Mouse (Mus musculus): ENCODE measurements around the gene Lima1. TPM values are rescaled to one million over a fixed set of nuclear protein-coding genes. Genes with fewer than 3 reads are reported as not detected.

Lima1 gene
- polyA plus RNA-seq, 1 experiment from 2014 or later: 64.3 TPM

GRCm38 (mm10) chr15:99874612-99875333, 483 bp downstream of the Lima1 start:
- peak overlapping the region; percentile 81 for H3K4me2 ChIP-seq (replicated peaks; ENCODE audit: low read depth)
- H3K4me1 ChIP-seq (replicated peaks; ENCODE audit: control insufficient read depth, insufficient read depth, low read length): 0 out of 2 replicates have a peak, but pooled peaks cover 3% of the 10 kb centered on the region
- H3K9ac ChIP-seq (ENCODE audit: low read depth, low read length): peak overlapping the region; percentile 66
- no peaks in the 10 kb centered on the region for H3K36me3 ChIP-seq (ENCODE audit: control insufficient read depth, insufficient read depth)
- peak overlapping the region; percentile 66 for H3K4me3 ChIP-seq (ENCODE audit: low read depth, low read length)
- peak; percentile 27 for ATAC-seq
- WGBS: 2% methylated on average over 30 of the region's 30 CpGs
- peak overlapping the region; percentile 89 for H3K27ac ChIP-seq (ENCODE audit: low read depth, low read length)
- no peak for TF ChIP-seq CTCF (IDR thresholded peaks at IDR 0.05; ENCODE audit: low read depth)
- H3K9me3 ChIP-seq (ENCODE audit: control insufficient read depth): no peaks in the 10 kb centered on the region
- no peaks in the 10 kb centered on the region for H3K27me3 ChIP-seq (replicated peaks; ENCODE audit: control insufficient read depth, insufficient read depth, low read length)

- ATAC-seq: no peak
Measured at GRCm38 (mm10) chr15:99872543-99872942, 2.7 kb downstream of the Lima1 start.

GRCm38 (mm10) chr15:99867654-99868053, 7.6 kb downstream of the Lima1 start:
- Histone ChIP-seq H3K9ac (ENCODE audit: low read depth, low read length) (no peak overlapping the region), H3K27ac (ENCODE audit: low read depth, low read length) (peak overlapping the region; percentile 91)
- 32% methylated on average over 4 of the region's 4 CpGs for WGBS

More at GRCm38 (mm10) chr15:99872543-99872942, 2.7 kb downstream of the Lima1 start:
- Histone ChIP-seq H3K36me3 (ENCODE audit: control insufficient read depth, insufficient read depth) (no peaks in the 10 kb centered on the region), H3K27ac (ENCODE audit: low read depth, low read length) (no peak overlapping the region), H3K4me2 (replicated peaks; ENCODE audit: low read depth) (peak overlapping the region; percentile 54), H3K4me1 (replicated peaks; ENCODE audit: control insufficient read depth, insufficient read depth, low read length) (0 out of 2 replicates have a peak, but pooled peaks cover 3% of the 10 kb centered on the region), H3K9me3 (ENCODE audit: control insufficient read depth) (no peaks in the 10 kb centered on the region), H3K27me3 (replicated peaks; ENCODE audit: control insufficient read depth, insufficient read depth, low read length) (no peaks in the 10 kb centered on the region), H3K4me3 (ENCODE audit: low read depth, low read length) (peak overlapping the region; percentile 20), H3K9ac (ENCODE audit: low read depth, low read length) (no peak overlapping the region)
- 73% methylated on average over 3 of the region's 3 CpGs for WGBS
- TF ChIP-seq CTCF (IDR thresholded peaks at IDR 0.05; ENCODE audit: low read depth): no peak

GRCm38 (mm10) chr15:99866450-99867221, 8.6 kb downstream of the Lima1 start:
- TF ChIP-seq CTCF (IDR thresholded peaks at IDR 0.05; ENCODE audit: low read depth): no peak
- Histone ChIP-seq H3K36me3 (ENCODE audit: control insufficient read depth, insufficient read depth) (0 out of 2 replicates have a peak, but pooled peaks cover 6% of the 10 kb centered on the region), H3K4me3 (ENCODE audit: low read depth, low read length) (no peak overlapping the region), H3K9me3 (ENCODE audit: control insufficient read depth) (no peaks in the 10 kb centered on the region), H3K27ac (ENCODE audit: low read depth, low read length) (peak overlapping the region; percentile 91), H3K4me1 (replicated peaks; ENCODE audit: control insufficient read depth, insufficient read depth, low read length) (peaks cover 14% of the 10 kb centered on the region), H3K9ac (ENCODE audit: low read depth, low read length) (no peak overlapping the region), H3K27me3 (replicated peaks; ENCODE audit: control insufficient read depth, insufficient read depth, low read length) (no peaks in the 10 kb centered on the region), H3K4me2 (replicated peaks; ENCODE audit: low read depth) (peak overlapping the region; percentile 47)
- WGBS: 23% methylated on average over 15 of the region's 15 CpGs
- ATAC-seq: no peak

More at GRCm38 (mm10) chr15:99867654-99868053, 7.6 kb downstream of the Lima1 start:
- Histone ChIP-seq H3K9me3 (ENCODE audit: control insufficient read depth) (no peaks in the 10 kb centered on the region), H3K27me3 (replicated peaks; ENCODE audit: control insufficient read depth, insufficient read depth, low read length) (no peaks in the 10 kb centered on the region), H3K4me3 (ENCODE audit: low read depth, low read length) (no peak overlapping the region), H3K4me2 (replicated peaks; ENCODE audit: low read depth) (no peak overlapping the region; the same call in 1 of the 2 replicates), H3K4me1 (replicated peaks; ENCODE audit: control insufficient read depth, insufficient read depth, low read length) (peaks cover 17% of the 10 kb centered on the region), H3K36me3 (ENCODE audit: control insufficient read depth, insufficient read depth) (0 out of 2 replicates have a peak, but pooled peaks cover 6% of the 10 kb centered on the region)
- peak; percentile 77 for ATAC-seq
- no peak for TF ChIP-seq CTCF (IDR thresholded peaks at IDR 0.05; ENCODE audit: low read depth)

- Histone ChIP-seq H3K4me3 (ENCODE audit: low read depth, low read length) (no peak overlapping the region), H3K9ac (ENCODE audit: low read depth, low read length) (no peak overlapping the region), H3K27me3 (replicated peaks; ENCODE audit: control insufficient read depth, insufficient read depth, low read length) (no peaks in the 10 kb centered on the region), H3K27ac (ENCODE audit: low read depth, low read length) (peak overlapping the region; percentile 91), H3K9me3 (ENCODE audit: control insufficient read depth) (no peaks in the 10 kb centered on the region), H3K36me3 (ENCODE audit: control insufficient read depth, insufficient read depth) (0 out of 2 replicates have a peak, but pooled peaks cover 6% of the 10 kb centered on the region), H3K4me2 (replicated peaks; ENCODE audit: low read depth) (peak overlapping the region; percentile 47), H3K4me1 (replicated peaks; ENCODE audit: control insufficient read depth, insufficient read depth, low read length) (peaks cover 14% of the 10 kb centered on the region)
- WGBS: 20% methylated on average over 5 of the region's 5 CpGs
- no peak for TF ChIP-seq CTCF (IDR thresholded peaks at IDR 0.05; ENCODE audit: low read depth)
- peak; percentile 74 for ATAC-seq
Measured at GRCm38 (mm10) chr15:99865942-99866341, 9.3 kb downstream of the Lima1 start.

GRCm38 (mm10) chr15:99865494-99865941, 9.7 kb downstream of the Lima1 start:
- peak; percentile 65 for ATAC-seq
- no peaks in the 10 kb centered on the region for H3K27me3 ChIP-seq (replicated peaks; ENCODE audit: control insufficient read depth, insufficient read depth, low read length)
- H3K27ac ChIP-seq (ENCODE audit: low read depth, low read length): peak overlapping the region; percentile 91
- WGBS: 49% methylated on average over 20 of the region's 20 CpGs
- no peaks in the 10 kb centered on the region for H3K9me3 ChIP-seq (ENCODE audit: control insufficient read depth)
- H3K36me3 ChIP-seq (ENCODE audit: control insufficient read depth, insufficient read depth): 0 out of 2 replicates have a peak, but pooled peaks cover 6% of the 10 kb centered on the region
- TF ChIP-seq CTCF (IDR thresholded peaks at IDR 0.05; ENCODE audit: low read depth): peak; percentile 40
- peaks cover 14% of the 10 kb centered on the region for H3K4me1 ChIP-seq (replicated peaks; ENCODE audit: control insufficient read depth, insufficient read depth, low read length)
- no peak overlapping the region for H3K4me3 ChIP-seq (ENCODE audit: low read depth, low read length)
- no peak overlapping the region for H3K9ac ChIP-seq (ENCODE audit: low read depth, low read length)
- 0 out of 2 replicates have a peak overlapping the region, but pooled peaks have one; percentile 24 for H3K4me2 ChIP-seq (replicated peaks; ENCODE audit: low read depth)
